Mouse (Mus musculus): Measurements from ENCODE around the gene Rab7b.
A peak's percentile ranks its signal among the peaks of the same experiment; 100 is the strongest.

Gene Rab7b

GRCm38 (mm10) chr1:131688475-131688874, at the start of gene Rab7b:
Gene Rab7b (plus strand): TSS chr1:131688695.
- DNase-seq = peak; percentile 23

- DNase-seq = no peak
These were observed 48.4 kb upstream of the Rab7b start for GRCm38 (mm10) chr1:131640062-131640461.

GRCm38 (mm10) chr1:131641565-131641964, 46.9 kb upstream of the Rab7b start:
- DNase-seq = no peak

- no peak for DNase-seq
These were observed 46.2 kb upstream of the Rab7b start for GRCm38 (mm10) chr1:131642251-131642650.

- no peak for DNase-seq
These were observed 35.6 kb upstream of the Rab7b start for GRCm38 (mm10) chr1:131652670-131653443.

- no peak for DNase-seq
These were observed 32.9 kb upstream of the Rab7b start for GRCm38 (mm10) chr1:131655601-131656000.

GRCm38 (mm10) chr1:131657945-131658354, 30.5 kb upstream of the Rab7b start:
- DNase-seq = peak; percentile 94

GRCm38 (mm10) chr1:131659512-131660085, 28.9 kb upstream of the Rab7b start:
- no peak for DNase-seq

GRCm38 (mm10) chr1:131660266-131660665, 28.2 kb upstream of the Rab7b start:
- no peak for DNase-seq

- no peak for DNase-seq
These were observed 27.6 kb upstream of the Rab7b start for GRCm38 (mm10) chr1:131660716-131661472.

- no peak for DNase-seq
These were observed 26.7 kb upstream of the Rab7b start for GRCm38 (mm10) chr1:131661749-131662148.

GRCm38 (mm10) chr1:131663286-131663995, 25.1 kb upstream of the Rab7b start:
- DNase-seq = no peak

- no peak for DNase-seq
These were observed 24.4 kb upstream of the Rab7b start for GRCm38 (mm10) chr1:131664136-131664535.

GRCm38 (mm10) chr1:131665886-131666285, 22.6 kb upstream of the Rab7b start:
- DNase-seq = no peak

GRCm38 (mm10) chr1:131671113-131671512, 17.4 kb upstream of the Rab7b start:
- no peak for DNase-seq

GRCm38 (mm10) chr1:131672361-131672760, 16.1 kb upstream of the Rab7b start:
- DNase-seq = no peak

- no peak for DNase-seq
These were observed 8.9 kb upstream of the Rab7b start for GRCm38 (mm10) chr1:131679644-131680043.

- no peak for DNase-seq
These were observed 756 bp upstream of the Rab7b start for GRCm38 (mm10) chr1:131687739-131688138.

- no peak for DNase-seq
These were observed 521 bp downstream of the Rab7b start for GRCm38 (mm10) chr1:131689016-131689415.

GRCm38 (mm10) chr1:131689899-131690298, 1.4 kb downstream of the Rab7b start:
- no peak for DNase-seq

GRCm38 (mm10) chr1:131690435-131690834, 1.9 kb downstream of the Rab7b start:
- no peak for DNase-seq

- no peak for DNase-seq
These were observed 2.9 kb downstream of the Rab7b start for GRCm38 (mm10) chr1:131691356-131691755.

- no peak for DNase-seq
These were observed 6.8 kb downstream of the Rab7b start for GRCm38 (mm10) chr1:131695308-131695707.

Data from right cerebral cortex, postnatal 14 days (tissue).